Mouse (Mus musculus) heart, postnatal 0 days (tissue): Measurements from ENCODE around the gene Slc6a1.

Experiments
- CTCF ChIP-seq: IDR thresholded peaks from 2 replicates; pipeline ENCODE4 v1.5.1; 2016; ENCODE audit warnings: antibody characterized with exemption, control low read depth, low read depth
- EP300 ChIP-seq: IDR thresholded peaks from 2 replicates; pipeline ENCODE4 v1.6.1; 2016; ENCODE audit warnings: antibody characterized with exemption, low read depth

DNA sequence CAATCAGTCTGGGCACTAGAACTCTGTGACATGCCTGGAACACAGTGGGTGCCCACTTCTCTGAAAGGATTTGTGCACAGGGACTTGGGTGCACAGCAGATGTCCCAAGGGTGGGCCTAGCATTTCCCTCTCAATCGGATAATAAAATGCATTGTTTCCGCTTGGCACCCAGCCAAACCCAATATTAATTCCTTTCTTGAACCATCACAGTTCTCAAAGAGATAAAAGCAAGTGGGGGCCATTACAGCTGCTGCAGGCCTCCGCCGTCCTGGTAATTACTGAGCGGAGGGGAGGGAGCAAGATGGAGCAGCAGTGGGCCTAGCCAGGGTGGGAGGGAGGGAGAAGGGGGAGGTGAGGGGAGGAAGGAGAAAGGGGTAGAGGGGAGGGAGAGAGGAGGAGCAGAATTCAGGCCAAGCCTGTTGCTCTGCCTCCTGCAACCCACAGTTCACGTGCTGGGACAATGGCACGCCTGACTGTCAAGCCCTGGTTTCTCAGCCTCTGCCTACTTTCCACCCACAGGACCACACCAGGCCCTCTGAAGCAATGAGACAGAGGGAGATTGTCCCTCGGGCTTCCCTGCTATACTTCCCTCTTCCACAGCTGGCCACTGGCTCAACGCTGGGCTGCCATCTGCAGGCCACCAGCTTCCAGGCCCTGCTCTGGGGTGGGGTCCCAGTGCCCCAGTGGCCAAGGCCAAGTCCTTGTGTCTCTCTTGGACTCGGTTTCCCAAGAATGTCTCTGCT is 15.0 kb downstream of the Slc6a1 start:
- TF ChIP-seq CTCF (no peak), EP300 (no peak)
